Mouse (Mus musculus) 3134 (cell line): Measurements from ENCODE around the gene Ranbp3l.
"Not testable (repeated sequence)": the region's sequence is repeated elsewhere in the genome, so short reads cannot be mapped to it uniquely, and the experiment has no call there.

Source experiments
- DNase-seq: peaks from one replicate; pipeline ENCODE4 v3.0.0-alpha.2; 2011; ENCODE audit warnings: low spot score; ENCODE audit not compliant: insufficient read length; ENCODE audit errors: extremely low read depth

Ranbp3l gene

GRCm38 (mm10) chr15:8967573-8968228 lies at the start of gene Ranbp3l:
Gene Ranbp3l (plus strand): TSS chr15:8967949.
- DNase-seq = no peak

DNA sequence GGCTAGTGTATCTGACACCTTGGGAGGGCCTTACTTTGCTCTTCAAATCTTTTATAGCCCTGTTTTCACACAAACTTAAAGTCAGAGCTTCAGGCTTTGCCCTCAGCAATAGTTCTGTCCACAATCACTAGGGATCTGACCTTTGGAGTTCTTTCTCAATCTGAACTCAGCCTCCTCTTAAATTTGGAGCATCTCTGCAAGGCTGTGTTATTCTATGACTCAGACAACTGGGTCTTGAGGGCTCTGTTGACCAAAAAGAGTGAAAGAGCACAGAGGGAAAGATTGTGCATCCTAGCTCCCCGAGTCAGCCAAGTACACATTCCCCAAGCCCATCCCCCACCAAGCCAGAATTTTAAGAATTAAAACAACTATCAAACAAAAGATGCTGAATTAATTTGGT lies 37.7 kb upstream of the Ranbp3l start:
- no peak for DNase-seq

DNA sequence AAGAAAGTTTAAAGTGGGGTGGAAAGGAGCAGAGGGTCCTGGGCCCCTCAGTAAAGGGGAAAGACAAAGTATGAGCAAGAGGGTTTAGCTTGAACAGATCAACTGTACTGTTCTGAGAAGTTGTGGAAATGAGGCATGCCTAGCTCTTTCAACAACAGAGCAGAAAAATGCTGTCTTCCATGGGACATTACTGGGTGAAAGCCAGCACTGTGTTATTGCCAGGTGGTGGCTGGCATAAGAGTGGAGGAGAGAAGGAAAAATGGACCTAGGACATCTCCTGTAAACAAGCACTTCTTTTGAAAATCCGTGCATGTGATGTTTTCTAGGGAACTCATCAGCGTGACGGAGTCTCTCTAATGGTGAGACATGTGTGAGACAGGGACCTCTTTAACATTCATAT lies 30.8 kb upstream of the Ranbp3l start:
- DNase-seq = no peak

DNA sequence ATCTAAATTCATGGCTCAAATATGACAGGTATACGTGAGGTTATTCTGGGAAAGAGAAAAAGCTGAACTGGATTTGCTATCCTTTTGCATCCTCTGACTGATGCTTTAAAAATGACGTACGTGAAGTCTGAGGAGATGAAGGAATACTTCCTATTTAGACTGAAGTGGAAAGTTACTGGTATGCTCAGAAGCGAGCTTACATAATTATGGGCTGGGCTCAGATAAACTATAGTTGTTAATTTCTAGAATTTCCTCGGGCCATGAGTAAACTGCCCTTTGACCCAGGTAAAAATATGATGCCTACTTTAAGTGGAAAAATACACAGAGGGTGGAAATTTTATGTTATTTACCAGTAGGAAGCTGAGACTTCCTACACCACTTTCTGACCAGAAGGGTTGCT lies 26.9 kb upstream of the Ranbp3l start:
- DNase-seq = no peak

GRCm38 (mm10) chr15:8950856-8951255 lies 16.9 kb upstream of the Ranbp3l start:
- no peak for DNase-seq

DNA sequence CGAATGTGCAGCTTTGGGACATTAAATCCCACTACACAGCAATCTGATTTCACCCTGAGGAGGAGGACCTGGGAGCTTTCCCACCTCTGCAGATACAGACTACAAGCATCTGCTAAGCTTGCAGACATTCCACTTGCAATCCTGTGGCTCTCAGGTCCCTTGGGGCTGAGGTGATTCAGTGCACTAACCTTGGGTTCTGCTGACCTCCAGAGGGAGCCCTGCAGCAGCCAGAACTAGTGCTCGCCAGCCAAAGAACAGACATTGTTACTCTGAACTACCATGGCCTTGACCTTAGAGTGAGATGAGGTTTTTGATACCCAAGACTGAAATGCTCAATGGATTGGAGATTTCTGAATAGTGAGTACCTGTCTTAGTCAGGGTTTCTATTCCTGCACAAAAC lies 4.4 kb upstream of the Ranbp3l start:
- peak; percentile 33 for DNase-seq

- no peak for DNase-seq
These were observed 463 bp downstream of the Ranbp3l start for GRCm38 (mm10) chr15:8968229-8968595.

DNA sequence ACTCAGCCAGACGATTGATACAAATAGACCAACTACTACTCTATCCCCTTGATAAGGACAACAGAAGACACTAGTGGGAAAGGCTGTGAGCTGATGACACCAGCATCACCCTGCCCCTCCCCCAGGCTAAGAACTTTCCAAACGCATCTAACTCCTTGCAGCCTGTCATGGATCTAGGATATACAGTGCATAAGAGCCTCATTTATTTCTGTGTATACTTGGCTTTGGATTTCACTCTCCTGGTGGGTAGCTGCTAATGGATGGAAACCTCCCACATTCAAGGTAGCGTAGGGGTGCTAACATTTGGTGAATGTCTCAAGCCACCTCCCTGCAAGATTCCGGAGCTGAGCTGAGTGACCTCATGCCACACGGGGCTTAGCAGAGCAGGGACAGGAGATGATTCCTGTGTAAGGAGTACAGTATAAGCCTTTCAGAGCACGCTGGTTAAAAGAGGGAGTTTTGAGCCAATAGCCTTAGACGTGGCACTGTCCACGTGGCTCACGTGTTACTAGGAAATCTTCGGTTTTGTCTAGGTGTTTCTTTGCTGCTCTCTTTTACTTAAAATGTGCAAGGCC lies 1.4 kb downstream of the Ranbp3l start:
- no peak for DNase-seq

DNA sequence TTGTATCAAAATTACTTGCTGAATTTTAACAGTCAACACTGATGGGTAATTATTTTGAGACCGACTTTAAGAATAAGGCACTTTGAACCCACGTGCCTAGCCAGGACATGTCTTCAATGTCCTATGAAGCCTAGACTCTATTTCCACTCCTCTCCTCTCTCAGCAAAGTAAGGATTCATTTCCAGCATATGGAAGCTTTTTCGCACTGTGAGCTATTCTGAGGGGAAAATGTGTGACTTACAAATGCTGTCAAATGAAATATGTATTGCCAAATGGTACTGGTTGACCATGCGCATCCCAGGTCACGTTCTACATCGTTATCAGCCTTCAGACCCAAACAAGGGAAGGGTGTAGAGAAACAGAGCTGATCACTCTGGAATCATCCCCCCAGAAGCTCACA lies 23.5 kb downstream of the Ranbp3l start:
- no peak for DNase-seq

DNA sequence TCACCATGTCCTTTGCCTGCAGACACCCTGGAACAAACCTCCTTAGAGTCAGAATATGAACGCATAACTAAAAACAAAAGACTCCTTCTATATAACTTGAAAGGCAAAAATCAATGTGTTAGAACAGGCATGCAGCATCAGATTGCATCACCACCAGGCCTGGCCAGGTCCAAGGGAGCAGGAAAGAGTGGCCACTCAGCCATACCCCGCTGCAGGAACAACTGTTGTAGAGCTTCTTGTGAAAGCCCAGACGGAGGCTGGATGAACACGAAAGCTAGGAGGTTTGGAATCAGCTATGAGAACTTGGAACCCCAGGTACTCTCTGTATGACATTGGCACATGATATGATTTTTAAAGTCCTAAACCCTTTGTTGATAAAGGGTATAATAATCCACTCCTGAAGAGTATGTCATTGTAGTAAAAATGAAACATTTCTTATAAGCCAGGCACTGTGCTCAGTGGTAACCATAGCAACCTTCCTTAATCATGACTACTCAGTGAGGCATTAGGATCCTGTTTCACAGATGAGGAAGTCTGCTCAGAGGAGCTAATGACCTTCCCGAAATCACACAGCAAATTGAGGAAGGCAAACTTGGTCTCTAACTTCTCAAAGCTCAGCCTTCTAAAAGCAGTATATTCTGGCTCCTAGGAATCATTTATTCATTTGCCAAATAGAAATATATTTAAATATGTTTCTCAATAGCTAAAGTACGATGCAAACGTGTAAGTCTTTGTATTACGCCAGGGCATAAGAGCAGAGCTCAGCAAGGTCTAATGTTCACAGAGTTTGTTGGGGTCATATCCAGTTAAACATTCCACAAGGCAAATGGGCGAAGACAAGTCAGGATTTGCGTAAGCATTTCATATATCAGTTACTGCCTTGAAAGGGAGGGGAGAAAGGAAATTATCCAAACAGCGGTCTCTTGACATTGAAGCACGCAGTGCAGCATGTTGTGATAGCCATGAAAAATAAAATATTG lies 24.4 kb downstream of the Ranbp3l start:
- no peak for DNase-seq

- DNase-seq = peak; percentile 14
These were observed 27.0 kb downstream of the Ranbp3l start for GRCm38 (mm10) chr15:8994608-8995277.

- DNase-seq = no peak
These were observed 27.7 kb downstream of the Ranbp3l start for GRCm38 (mm10) chr15:8995490-8995889.

DNA sequence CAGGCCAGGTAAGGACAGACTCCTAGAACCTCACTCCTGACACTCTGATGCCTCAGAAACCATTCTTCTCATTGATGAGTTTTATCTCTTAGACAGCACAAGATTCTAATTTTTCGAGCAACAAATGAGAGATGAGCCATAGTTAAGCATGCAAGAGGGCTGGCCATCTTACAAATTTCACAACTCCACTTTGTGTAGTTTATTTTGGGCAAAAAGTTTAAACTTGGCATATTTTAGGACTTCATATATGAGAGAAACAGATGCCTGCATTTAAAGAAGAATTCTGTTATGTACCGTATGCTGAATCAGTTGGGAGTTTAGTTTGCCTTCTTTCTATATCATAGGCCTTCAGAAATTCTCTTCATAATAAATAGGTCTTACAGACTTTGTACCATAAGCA lies 35.0 kb downstream of the Ranbp3l start:
- no peak for DNase-seq

GRCm38 (mm10) chr15:9009196-9009595 lies 41.4 kb downstream of the Ranbp3l start:
- DNase-seq = no peak

DNA sequence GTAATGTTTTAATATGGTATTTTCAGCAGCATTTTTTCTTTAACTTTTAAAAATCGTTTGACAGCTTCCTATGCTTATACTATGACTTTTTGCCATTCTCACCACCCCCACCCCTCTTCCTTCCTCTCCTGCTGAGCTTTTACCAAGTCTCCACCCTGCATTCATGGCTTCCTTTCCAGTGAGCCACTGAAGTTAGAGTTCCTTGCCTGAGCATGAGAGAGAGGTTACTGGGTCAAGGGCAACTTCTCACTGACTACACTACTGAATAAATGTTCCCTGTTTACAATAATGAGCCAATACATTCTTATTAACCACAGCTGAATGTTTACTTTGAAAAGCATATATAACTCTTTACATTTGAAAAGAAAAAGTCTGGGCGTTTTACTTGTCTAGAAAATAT lies 46.8 kb downstream of the Ranbp3l start:
- no peak for DNase-seq

DNA sequence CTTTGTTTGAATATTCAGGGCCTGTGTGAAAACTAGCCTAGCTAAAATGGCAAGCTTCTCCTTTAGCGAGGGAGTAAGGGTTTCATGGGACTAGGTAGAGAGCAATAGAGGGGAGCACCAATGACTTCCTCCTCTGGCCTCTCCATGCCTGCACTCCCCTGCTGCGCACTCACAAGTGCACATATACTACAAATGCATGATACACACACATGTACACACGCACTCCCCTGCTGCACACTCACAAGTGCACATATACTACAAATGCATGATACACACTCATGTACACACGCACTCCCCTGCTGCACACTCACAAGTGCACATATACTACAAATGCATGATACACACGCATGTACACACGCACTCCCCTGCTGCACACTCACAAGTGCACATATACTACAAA lies 47.7 kb downstream of the Ranbp3l start:
- DNase-seq = not testable (repeated sequence)

- no peak for DNase-seq
These were observed 88.0 kb downstream of the Ranbp3l start for GRCm38 (mm10) chr15:9055704-9056103.

DNA sequence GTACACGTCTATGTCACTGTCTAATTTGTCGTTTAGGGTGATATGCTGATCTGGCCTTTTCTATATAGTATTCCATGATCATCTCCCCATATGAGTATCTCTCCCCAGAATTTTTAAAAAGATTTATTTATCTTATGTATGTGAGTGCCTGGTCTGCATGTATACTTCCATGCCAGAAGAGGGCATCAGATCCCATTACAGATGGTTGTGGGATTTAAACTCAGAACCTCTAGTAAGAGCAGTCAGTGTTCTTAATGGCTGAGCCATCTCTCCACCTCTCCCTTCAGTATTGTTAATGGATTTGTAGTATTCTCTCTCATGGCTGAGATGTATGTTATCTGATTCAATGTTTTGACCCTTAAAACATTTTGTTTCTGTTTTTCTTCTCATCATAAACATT lies 92.1 kb downstream of the Ranbp3l start:
- DNase-seq = no peak

DNA sequence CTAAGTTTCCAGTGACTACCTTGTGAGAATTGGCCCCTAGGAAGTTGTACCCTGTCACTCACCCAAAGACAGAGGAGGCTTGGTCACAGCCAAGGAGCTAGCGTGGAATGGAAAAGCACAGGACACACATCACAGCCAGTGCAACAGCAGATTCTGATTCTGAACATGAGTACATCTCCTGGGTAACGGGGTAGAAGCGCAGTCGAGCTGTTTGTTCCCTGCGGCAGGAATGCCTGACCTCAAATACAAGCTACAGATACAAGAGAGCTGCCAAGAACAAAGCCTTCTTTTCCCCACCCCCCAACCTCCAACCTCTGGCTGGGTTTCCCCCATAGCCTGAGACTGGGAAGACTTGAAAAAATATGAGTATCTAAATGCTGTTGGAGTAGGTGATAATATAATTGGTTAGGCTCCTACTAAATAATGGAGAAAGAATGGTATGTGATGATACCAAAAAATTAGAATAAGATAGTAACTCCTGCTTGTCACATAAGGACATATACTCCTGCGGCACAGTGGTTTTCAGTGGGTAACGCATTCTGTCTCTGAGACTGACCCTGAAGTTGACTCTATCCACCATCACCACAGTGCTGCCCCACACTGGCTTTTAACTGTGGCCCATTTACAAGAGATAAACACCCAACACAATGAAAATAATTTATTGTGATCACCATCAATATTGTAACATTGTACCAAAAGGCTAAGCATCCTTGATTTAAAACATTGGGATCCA lies 93.6 kb downstream of the Ranbp3l start:
- no peak for DNase-seq

- no peak for DNase-seq
These were observed 101.1 kb downstream of the Ranbp3l start for GRCm38 (mm10) chr15:9068881-9069280.
